ENCODE assay signal across 8 mouse cellular contexts in the genomic region with DNA sequence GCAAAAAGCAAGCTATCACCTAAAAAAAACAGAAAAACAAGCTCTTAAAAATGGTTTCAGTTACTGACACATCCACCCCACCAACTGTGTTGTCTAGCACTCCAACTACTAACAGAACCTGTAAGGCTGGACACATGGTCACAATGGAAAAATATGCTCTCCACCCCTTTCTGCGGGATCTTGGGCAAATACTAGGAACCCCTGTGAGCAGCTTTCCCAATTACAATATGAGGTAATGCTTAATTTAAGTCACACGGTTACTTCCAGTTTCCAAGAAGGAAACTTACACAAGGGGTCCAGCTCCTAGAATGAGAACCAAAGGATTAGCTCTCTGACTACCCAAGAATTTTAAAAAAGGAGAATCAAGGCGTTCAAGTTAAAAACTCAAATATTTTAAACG. TPM values are rescaled to one million over a fixed set of nuclear protein-coding genes. Genes with fewer than 3 reads are reported as not detected.
A peak's percentile ranks its signal among the peaks of the same experiment; 100 is the strongest.
DNase-seq lines count a peak whose midpoint lies in the region; ATAC-seq and TF ChIP-seq lines count a peak whose summit lies in the region.

No protein-coding gene starts in this region.

- no peak for DNase-seq in heart, postnatal 36 days
- peak; percentile 25 for DNase-seq in brain, embryonic 14.5 days (ENCODE audit: low read depth)
- no peak for DNase-seq in intestine, embryonic 14.5 days (ENCODE audit: low spot score)
- DNase-seq in cerebellum, postnatal 4 days (ENCODE audit: low spot score in 2 of 2), result no peak
- no peak for DNase-seq in testis, postnatal 14 days (ENCODE audit: low spot score)
- DNase-seq in left cerebral cortex, adult 18-20 months (ENCODE audit: low spot score in 2 of 2), result no peak

- no peaks in the 10 kb centered on the region for H3K9me3 ChIP-seq in heart, embryonic 14.5 days (ENCODE audit: control insufficient read depth, low read length)
- H3K9me3 ChIP-seq in intestine, embryonic 14.5 days (ENCODE audit: control insufficient read depth, low read length), result no peaks in the 10 kb centered on the region
- no peaks in the 10 kb centered on the region for H3K9me3 ChIP-seq in midbrain, embryonic 12.5 days

- peaks cover 38% of the 10 kb centered on the region for H3K36me3 ChIP-seq in heart, embryonic 14.5 days (ENCODE audit: control insufficient read depth, insufficient read depth, low read length)
- H3K36me3 ChIP-seq in intestine, embryonic 14.5 days (ENCODE audit: control insufficient read depth, insufficient read depth, low read length), result peaks cover 29% of the 10 kb centered on the region
- peaks cover 27% of the 10 kb centered on the region; the same call in 1 of the 2 replicates for H3K36me3 ChIP-seq in midbrain, embryonic 12.5 days

- WGBS in heart, embryonic 14.5 days, result 34% methylated on average over 4 of the region's 4 CpGs
- WGBS in intestine, embryonic 14.5 days, result 43% methylated on average over 4 of the region's 4 CpGs
- WGBS in midbrain, embryonic 12.5 days, result 40% methylated on average over 4 of the region's 4 CpGs

- H3K9ac ChIP-seq in heart, embryonic 14.5 days (ENCODE audit: low read length), result peak overlapping the region; percentile 98
- H3K9ac ChIP-seq in intestine, embryonic 14.5 days (ENCODE audit: low read length), result peak overlapping the region; percentile 85; the same call in 1 of the 2 replicates
- H3K9ac ChIP-seq in midbrain, embryonic 12.5 days (replicated peaks), result peak overlapping the region; percentile 95; the same call in 1 of the 2 replicates

- peak overlapping the region; percentile 4 to 86; a peak in 3 of 4 replicates for H3K4me3 ChIP-seq in heart, embryonic 14.5 days (ENCODE audit: control insufficient read depth in 1 of 2, insufficient read depth in 1 of 2, low read depth in 1 of 2, low read length in 2 of 2)
- H3K4me3 ChIP-seq in intestine, embryonic 14.5 days (ENCODE audit: low read depth, low read length), result peak overlapping the region; percentile 88
- H3K4me3 ChIP-seq in midbrain, embryonic 12.5 days, result peak overlapping the region; percentile 88

- peaks cover 0 to 15% of the 10 kb centered on the region in 2 experiments; a peak in 2 of 4 replicates for H3K4me1 ChIP-seq in heart, embryonic 14.5 days (ENCODE audit: control insufficient read depth in 2 of 2, insufficient read depth in 2 of 2, low read length in 2 of 2)
- peaks cover 9% of the 10 kb centered on the region for H3K4me1 ChIP-seq in intestine, embryonic 14.5 days (replicated peaks; ENCODE audit: control insufficient read depth, insufficient read depth, low read length)
- H3K4me1 ChIP-seq in midbrain, embryonic 12.5 days, result peaks cover 12% of the 10 kb centered on the region

- TF ChIP-seq CTCF in brain, embryonic 14.5 days (IDR thresholded peaks at IDR 0.05; ENCODE audit: borderline replicate concordance, extremely low read depth, insufficient read depth, insufficient read length), result no peak

- no peaks in the 10 kb centered on the region for H3K27me3 ChIP-seq in heart, embryonic 14.5 days (ENCODE audit: control insufficient read depth, insufficient read depth, low read length)
- H3K27me3 ChIP-seq in intestine, embryonic 14.5 days (replicated peaks; ENCODE audit: control insufficient read depth, insufficient read depth, low read length), result no peaks in the 10 kb centered on the region
- no peaks in the 10 kb centered on the region for H3K27me3 ChIP-seq in midbrain, embryonic 12.5 days

- no peak for ATAC-seq in heart, embryonic 14.5 days (ENCODE audit: insufficient number of reproducible peaks, insufficient read depth, low FRiP score, low read depth)
- ATAC-seq in intestine, embryonic 14.5 days (replicated peaks; ENCODE audit: low FRiP score, low TSS enrichment, low read depth), result no peak
- no peak for ATAC-seq in midbrain, embryonic 12.5 days (ENCODE audit: low FRiP score, low read depth)

- intact Hi-C loops in heart, postnatal 36 days (cut with DNase I), result loop anchor here (5.0 to 10.0 kb wide), 2 partner anchors 42 to 69 kb away; no protein-coding TSS in a partner anchor

- H3K27ac ChIP-seq in heart, embryonic 14.5 days (replicated peaks in 1 of 2; ENCODE audit: control insufficient read depth in 1 of 2, insufficient read depth in 1 of 2, low read depth in 2 of 2, low read length in 2 of 2), result peak overlapping the region in 1 of 2 experiments; percentile 96; a peak in 1 of 4 replicates
- H3K27ac ChIP-seq in intestine, embryonic 14.5 days (ENCODE audit: low read depth), result no peak overlapping the region; the same call in 1 of the 2 replicates
- no peak overlapping the region for H3K27ac ChIP-seq in midbrain, embryonic 12.5 days (replicated peaks)

- peak overlapping the region; percentile 77 for H3K4me2 ChIP-seq in heart, embryonic 14.5 days (ENCODE audit: low read length)
- peak overlapping the region; percentile 63 for H3K4me2 ChIP-seq in intestine, embryonic 14.5 days (ENCODE audit: low read length)
- peak overlapping the region; percentile 77 for H3K4me2 ChIP-seq in midbrain, embryonic 12.5 days (replicated peaks)

- TF ChIP-seq POLR2A in brain, embryonic 14.5 days (IDR thresholded peaks at IDR 0.05; ENCODE audit: borderline replicate concordance, extremely low read depth, insufficient read depth, insufficient read length, poor library complexity, severe bottlenecking), result no peak

RNA-seq across cellular contexts. Expression of gene Sav1, which starts 1.3 kb away (rescaled TPM):
- 7.9 and 8.2 TPM in 2 replicates for polyA plus RNA-seq in heart, embryonic 14.5 days (2014; fragmentation: Nextera tagmentation; extraction: Ambion mirVana)
- total RNA-seq in heart, postnatal 36 days (2021), result 10 to 100 TPM; 25.5 TPM
- polyA plus RNA-seq in brain, embryonic 14.5 days (2012; rRNA removed), result 29.6 and 33.4 TPM in 2 replicates
- 4.1 and 6.6 TPM in 2 replicates for polyA plus RNA-seq in intestine, embryonic 14.5 days (2014; fragmentation: Nextera tagmentation; extraction: Ambion mirVana)
- 7.3 and 8.1 TPM in 2 replicates for polyA plus RNA-seq in midbrain, embryonic 12.5 days (2016; fragmentation: Nextera tagmentation; extraction: Ambion mirVana)
- 10 to 100 TPM; 17.7 to 18.1 TPM for total RNA-seq in left cerebral cortex, adult 18-20 months (2021)
